Mouse (Mus musculus): ENCODE results near the gene Cfl2.

The Cfl2 gene

DNA sequence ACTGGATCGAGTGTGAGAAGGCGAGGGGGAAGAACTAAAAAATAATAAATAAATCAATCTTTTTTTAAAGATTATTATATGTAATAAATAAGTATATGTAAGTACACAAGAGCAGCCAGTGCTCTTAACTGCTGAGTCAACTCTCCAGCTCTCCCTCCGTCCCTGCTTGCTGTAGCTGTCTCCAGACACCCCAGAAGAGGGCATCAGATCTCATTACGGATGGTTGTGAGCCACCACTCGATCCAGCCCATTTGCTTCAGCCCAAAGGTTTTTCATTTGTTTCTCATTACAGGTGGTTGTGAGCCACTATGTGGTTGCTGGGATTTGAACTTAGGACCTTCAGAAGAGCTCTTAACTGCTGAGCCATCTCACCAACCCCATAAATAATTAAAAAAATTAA lies 32.8 kb downstream of the Cfl2 start:
- no peak for DNase-seq

DNA sequence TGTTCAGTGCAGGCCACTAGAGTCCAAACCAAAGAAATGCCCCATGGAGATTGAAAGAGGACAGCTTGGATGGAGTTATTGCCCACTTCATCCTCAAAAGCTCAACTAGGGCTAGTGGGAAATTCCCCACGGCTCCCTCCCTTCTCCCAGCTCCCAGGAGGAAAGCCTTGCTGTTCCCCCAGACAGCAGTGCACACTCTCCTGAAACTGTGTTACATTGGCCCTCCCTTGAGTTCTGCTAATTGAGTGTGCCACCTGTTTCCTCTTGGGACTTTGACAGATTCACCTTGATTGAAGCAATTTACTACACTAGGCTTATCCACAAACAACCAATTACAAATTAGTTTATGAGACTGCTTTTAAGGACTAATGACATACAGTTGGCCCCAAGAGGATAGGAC lies 34.6 kb downstream of the Cfl2 start:
- no peak for DNase-seq

DNA sequence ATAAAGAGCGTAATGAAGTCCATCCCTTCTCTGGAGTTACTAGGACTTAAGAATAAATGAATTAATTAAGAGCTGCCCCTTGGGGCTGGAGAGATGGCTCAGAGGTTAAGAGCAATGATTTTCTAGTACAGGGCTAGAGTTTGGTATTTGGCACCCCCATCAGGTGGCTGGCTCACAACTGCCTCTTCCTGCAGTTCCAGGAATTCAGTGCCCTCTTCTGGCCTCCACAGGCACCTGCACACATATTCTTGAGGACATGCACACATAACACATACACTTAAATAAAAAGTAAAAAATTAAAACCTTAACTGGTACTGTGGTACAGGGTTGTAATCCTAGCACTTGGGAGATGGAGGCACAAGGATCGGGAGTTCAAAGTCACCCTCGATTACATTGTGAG lies 37.5 kb downstream of the Cfl2 start:
- no peak for DNase-seq

DNA sequence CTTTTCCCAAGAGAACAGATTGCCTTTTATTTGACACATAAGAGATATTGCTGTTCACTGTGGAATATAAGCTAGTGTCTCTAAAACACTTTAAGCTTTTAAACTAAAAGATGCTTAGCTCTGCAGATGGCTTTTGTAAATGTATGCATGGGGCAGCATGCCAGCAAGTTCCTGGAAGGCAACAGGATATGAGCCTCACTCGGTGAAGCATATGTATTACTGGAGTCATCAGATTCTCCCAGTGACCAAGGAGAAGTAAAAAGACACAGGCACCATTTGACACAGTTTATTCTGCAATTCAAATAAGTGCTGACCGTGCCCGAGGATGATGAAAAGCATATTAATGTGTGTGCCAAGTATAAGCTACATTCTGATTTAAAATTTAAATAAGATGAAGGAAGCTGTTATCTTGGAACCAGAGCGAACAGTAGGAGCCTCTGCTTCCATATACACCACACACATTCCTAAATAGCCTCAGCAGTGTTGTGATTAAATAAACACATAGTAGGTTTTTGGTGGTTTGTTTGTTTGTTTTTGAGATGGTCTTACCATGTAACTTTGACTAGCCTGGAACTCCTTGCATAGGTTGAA lies 39.7 kb downstream of the Cfl2 start:
- DNase-seq: no peak

DNA sequence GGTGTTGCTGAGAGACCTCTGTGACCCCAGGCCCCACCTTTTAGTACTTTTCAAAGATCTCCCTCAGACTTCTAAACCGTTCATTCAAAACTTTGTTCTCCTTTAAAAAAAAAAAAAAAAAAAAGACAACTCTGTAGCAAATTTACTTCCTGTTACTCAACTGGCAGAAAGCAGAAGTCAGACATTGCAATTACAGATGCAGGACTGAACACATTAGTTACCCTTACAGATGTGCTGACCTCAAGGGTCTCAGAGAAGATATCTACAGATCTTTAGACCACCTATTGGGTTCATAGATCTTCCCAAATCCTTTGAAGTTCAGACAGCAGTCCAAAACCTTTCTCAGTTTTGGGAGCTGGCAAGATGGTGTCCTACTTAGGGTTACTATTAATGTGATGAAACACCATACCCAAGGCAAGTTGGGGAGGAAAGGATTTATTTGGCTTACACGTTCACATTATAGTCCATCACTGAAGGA lies 42.0 kb downstream of the Cfl2 start:
- DNase-seq: no peak

DNA sequence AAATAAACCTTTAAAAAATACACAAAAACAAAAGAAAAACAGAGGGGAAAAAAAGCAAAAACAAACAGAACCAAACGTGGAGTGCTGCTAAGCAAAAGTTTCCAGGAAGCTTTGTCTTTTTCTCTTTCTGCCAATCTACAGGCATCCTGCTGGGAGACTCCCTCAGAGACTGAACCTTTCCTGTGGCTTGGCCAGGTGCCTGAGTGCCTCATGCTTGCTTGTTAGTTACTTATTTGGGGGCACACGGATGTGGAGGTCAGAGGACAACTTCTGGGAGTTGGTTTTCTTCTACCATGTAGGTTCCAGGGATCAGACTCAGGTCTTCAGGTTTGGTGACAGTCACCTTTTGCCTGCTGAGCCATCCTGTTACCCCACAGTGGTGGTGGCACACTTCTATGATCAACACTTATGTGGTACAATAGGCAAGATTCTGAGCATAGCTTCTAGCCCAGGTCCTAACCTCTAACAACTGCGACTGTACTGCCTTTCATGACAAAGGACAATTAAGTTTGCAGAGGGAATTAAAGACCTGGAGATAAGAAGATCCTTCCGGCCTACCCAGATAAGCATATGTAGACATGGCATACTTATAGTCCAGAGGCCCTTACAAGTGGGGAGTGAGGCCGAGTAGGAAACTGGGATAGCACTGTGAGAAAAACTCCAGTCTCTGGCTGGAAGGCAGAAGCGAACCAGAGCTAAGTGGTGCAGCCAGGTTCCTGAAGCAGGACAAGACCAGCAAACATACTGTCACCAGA lies 43.3 kb downstream of the Cfl2 start:
- DNase-seq: peak; percentile 82

DNA sequence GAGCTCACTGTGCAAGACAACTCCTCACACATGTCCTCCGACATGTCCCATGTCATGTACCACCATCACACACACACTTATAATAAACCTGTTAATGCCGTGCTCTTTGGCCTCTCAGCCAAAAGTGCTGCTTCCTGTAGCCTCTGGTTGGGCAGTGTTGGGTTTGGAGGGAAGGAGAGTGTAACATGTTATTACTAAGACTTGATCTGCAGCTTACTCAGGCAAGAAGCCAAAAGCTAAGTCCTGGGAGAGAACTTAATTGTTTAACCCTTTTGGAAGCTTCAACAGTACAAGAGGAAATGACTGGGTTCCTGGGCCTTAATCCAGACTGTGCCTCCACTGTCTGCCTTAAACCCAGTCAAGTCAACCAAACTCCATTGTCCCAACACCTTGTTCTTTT lies 52.5 kb downstream of the Cfl2 start:
- DNase-seq: no peak
